Mouse (Mus musculus) neutrophil, adult 59 days (primary cell): ENCODE measurements around the gene Aktip. TPM values are rescaled to one million over a fixed set of nuclear protein-coding genes. Genes with fewer than 3 reads are reported as not detected.

Experiments
- total RNA-seq, 2 experiments: library from RNA; stranded (reverse); gene quantifications; 1 replicate in 1 of 2; 2 replicates in 1 of 2; pipeline ENCODE4 v1.2.4; 2023

Gene Aktip
- total RNA-seq = 10 to 100 TPM; 16.1 to 16.2 TPM

GRCm38 (mm10) chr8:91199876-91200275, at the start of gene Aktip:
Gene Aktip (minus strand): TSS chr8:91199976.

GRCm38 (mm10) chr8:91069834-91070233, 129.9 kb downstream of the Aktip start, which contains the start of gene Rbl2:
Gene Rbl2 (plus strand): TSS chr8:91070057.

Other genes with a start within 250 kb of the Aktip start
- 10 to 100 TPM; 38.8 to 47.5 TPM for gene Rbl2, start 129.9 kb downstream of the Aktip start, total RNA-seq
- 1 to 10 TPM; 2.9 to 5.5 TPM for gene Rpgrip1l, start 113.3 kb upstream of the Aktip start, total RNA-seq
- 10 to 100 TPM; 24.9 to 25.7 TPM for gene Fto, start 113.5 kb upstream of the Aktip start, total RNA-seq